Mouse (Mus musculus): ENCODE measurements at regions not wholly inside any gene's neighbourhood (a gene's known extent, or its start where the extent isn't known, plus 50 kb on each side); places are given as distances from the start of the nearest gene placed in this dataset.

- 85% methylated on average over 5 of the region's 5 CpGs for whole genome bisulfite sequencing
- Histone ChIP-seq H3K9ac (ENCODE audit: low read length) (no peak overlapping the region), H3K9me3 (ENCODE audit: control insufficient read depth, low read length) (no peaks in the 10 kb centered on the region), H3K36me3 (ENCODE audit: control insufficient read depth, insufficient read depth, low read length) (no peaks in the 10 kb centered on the region), H3K4me1 (ENCODE audit: control insufficient read depth in 2 of 2, insufficient read depth in 2 of 2, low read length in 2 of 2) (no peaks in the 10 kb centered on the region), H3K4me2 (ENCODE audit: low read length) (no peak overlapping the region), H3K4me3 (ENCODE audit: control insufficient read depth in 1 of 2, insufficient read depth in 1 of 2, low read depth in 1 of 2, low read length in 2 of 2) (no peak overlapping the region), H3K27me3 (ENCODE audit: control insufficient read depth, insufficient read depth, low read length) (no peaks in the 10 kb centered on the region), H3K27ac (replicated peaks in 1 of 2; ENCODE audit: control insufficient read depth in 1 of 2, insufficient read depth in 1 of 2, low read depth in 2 of 2, low read length in 2 of 2) (no peak overlapping the region)
- ATAC-seq (ENCODE audit: insufficient number of reproducible peaks, insufficient read depth, low FRiP score, low read depth) = no peak
Observed at GRCm38 (mm10) chr17:45291052-45291451, 142.5 kb downstream of the Cdc5l start.

GRCm38 (mm10) chr17:45285621-45286189 is 147.8 kb downstream of the Cdc5l start:
- no peaks in the 10 kb centered on the region for H3K4me1 ChIP-seq (ENCODE audit: control insufficient read depth in 2 of 2, insufficient read depth in 2 of 2, low read length in 2 of 2)
- no peak for ATAC-seq (ENCODE audit: insufficient number of reproducible peaks, insufficient read depth, low FRiP score, low read depth)
- H3K36me3 ChIP-seq (ENCODE audit: control insufficient read depth, insufficient read depth, low read length) = no peaks in the 10 kb centered on the region
- no peak overlapping the region for H3K27ac ChIP-seq (replicated peaks in 1 of 2; ENCODE audit: control insufficient read depth in 1 of 2, insufficient read depth in 1 of 2, low read depth in 2 of 2, low read length in 2 of 2)
- no peak overlapping the region for H3K4me3 ChIP-seq (ENCODE audit: control insufficient read depth in 1 of 2, insufficient read depth in 1 of 2, low read depth in 1 of 2, low read length in 2 of 2)
- no peaks in the 10 kb centered on the region for H3K9me3 ChIP-seq (ENCODE audit: control insufficient read depth, low read length)
- no peaks in the 10 kb centered on the region for H3K27me3 ChIP-seq (ENCODE audit: control insufficient read depth, insufficient read depth, low read length)
- no peak overlapping the region for H3K4me2 ChIP-seq (ENCODE audit: low read length)
- H3K9ac ChIP-seq (ENCODE audit: low read length) = no peak overlapping the region
- WGBS = 76% methylated on average over 3 of the region's 3 CpGs

GRCm38 (mm10) chr17:45281554-45281953 is 152.0 kb downstream of the Cdc5l start:
- ATAC-seq (ENCODE audit: insufficient number of reproducible peaks, insufficient read depth, low FRiP score, low read depth) = no peak
- Histone ChIP-seq H3K27me3 (ENCODE audit: control insufficient read depth, insufficient read depth, low read length) (no peaks in the 10 kb centered on the region), H3K4me2 (ENCODE audit: low read length) (no peak overlapping the region), H3K9me3 (ENCODE audit: control insufficient read depth, low read length) (no peaks in the 10 kb centered on the region), H3K36me3 (ENCODE audit: control insufficient read depth, insufficient read depth, low read length) (no peaks in the 10 kb centered on the region), H3K9ac (ENCODE audit: low read length) (no peak overlapping the region), H3K27ac (replicated peaks in 1 of 2; ENCODE audit: control insufficient read depth in 1 of 2, insufficient read depth in 1 of 2, low read depth in 2 of 2, low read length in 2 of 2) (no peak overlapping the region), H3K4me1 (ENCODE audit: control insufficient read depth in 2 of 2, insufficient read depth in 2 of 2, low read length in 2 of 2) (peaks cover 0 to 2% of the 10 kb centered on the region in 2 experiments; a peak in 1 of 4 replicates), H3K4me3 (ENCODE audit: control insufficient read depth in 1 of 2, insufficient read depth in 1 of 2, low read depth in 1 of 2, low read length in 2 of 2) (no peak overlapping the region)
- 84% methylated on average over 1 of the region's 1 CpGs for WGBS

GRCm38 (mm10) chr17:45279811-45280205 is 153.7 kb downstream of the Cdc5l start:
- Histone ChIP-seq H3K4me3 (ENCODE audit: control insufficient read depth in 1 of 2, insufficient read depth in 1 of 2, low read depth in 1 of 2, low read length in 2 of 2) (no peak overlapping the region), H3K4me1 (ENCODE audit: control insufficient read depth in 2 of 2, insufficient read depth in 2 of 2, low read length in 2 of 2) (peaks cover 0 to 2% of the 10 kb centered on the region in 2 experiments; a peak in 1 of 4 replicates), H3K9ac (ENCODE audit: low read length) (no peak overlapping the region), H3K4me2 (ENCODE audit: low read length) (no peak overlapping the region), H3K36me3 (ENCODE audit: control insufficient read depth, insufficient read depth, low read length) (no peaks in the 10 kb centered on the region), H3K9me3 (ENCODE audit: control insufficient read depth, low read length) (no peaks in the 10 kb centered on the region), H3K27me3 (ENCODE audit: control insufficient read depth, insufficient read depth, low read length) (no peaks in the 10 kb centered on the region), H3K27ac (replicated peaks in 1 of 2; ENCODE audit: control insufficient read depth in 1 of 2, insufficient read depth in 1 of 2, low read depth in 2 of 2, low read length in 2 of 2) (no peak overlapping the region)
- ATAC-seq (ENCODE audit: insufficient number of reproducible peaks, insufficient read depth, low FRiP score, low read depth) = no peak
- 23% methylated on average over 3 of the region's 3 CpGs for WGBS

GRCm38 (mm10) chr17:45279075-45279810 is 154.3 kb downstream of the Cdc5l start:
- Histone ChIP-seq H3K9ac (ENCODE audit: low read length) (no peak overlapping the region), H3K36me3 (ENCODE audit: control insufficient read depth, insufficient read depth, low read length) (no peaks in the 10 kb centered on the region), H3K9me3 (ENCODE audit: control insufficient read depth, low read length) (no peaks in the 10 kb centered on the region), H3K4me2 (ENCODE audit: low read length) (no peak overlapping the region), H3K4me3 (ENCODE audit: control insufficient read depth in 1 of 2, insufficient read depth in 1 of 2, low read depth in 1 of 2, low read length in 2 of 2) (no peak overlapping the region), H3K27me3 (ENCODE audit: control insufficient read depth, insufficient read depth, low read length) (no peaks in the 10 kb centered on the region), H3K4me1 (ENCODE audit: control insufficient read depth in 2 of 2, insufficient read depth in 2 of 2, low read length in 2 of 2) (peaks cover 0 to 2% of the 10 kb centered on the region in 2 experiments; a peak in 1 of 4 replicates), H3K27ac (replicated peaks in 1 of 2; ENCODE audit: control insufficient read depth in 1 of 2, insufficient read depth in 1 of 2, low read depth in 2 of 2, low read length in 2 of 2) (no peak overlapping the region)
- 49% methylated on average over 13 of the region's 13 CpGs for WGBS
- no peak for ATAC-seq (ENCODE audit: insufficient number of reproducible peaks, insufficient read depth, low FRiP score, low read depth)

GRCm38 (mm10) chr17:45277516-45277915 is 156.0 kb downstream of the Cdc5l start:
- Histone ChIP-seq H3K9ac (ENCODE audit: low read length) (no peak overlapping the region), H3K27me3 (ENCODE audit: control insufficient read depth, insufficient read depth, low read length) (no peaks in the 10 kb centered on the region), H3K27ac (replicated peaks in 1 of 2; ENCODE audit: control insufficient read depth in 1 of 2, insufficient read depth in 1 of 2, low read depth in 2 of 2, low read length in 2 of 2) (no peak overlapping the region), H3K4me3 (ENCODE audit: control insufficient read depth in 1 of 2, insufficient read depth in 1 of 2, low read depth in 1 of 2, low read length in 2 of 2) (no peak overlapping the region), H3K4me2 (ENCODE audit: low read length) (no peak overlapping the region), H3K9me3 (ENCODE audit: control insufficient read depth, low read length) (no peaks in the 10 kb centered on the region), H3K4me1 (ENCODE audit: control insufficient read depth in 2 of 2, insufficient read depth in 2 of 2, low read length in 2 of 2) (peaks cover 0 to 2% of the 10 kb centered on the region in 2 experiments; a peak in 1 of 4 replicates), H3K36me3 (ENCODE audit: control insufficient read depth, insufficient read depth, low read length) (no peaks in the 10 kb centered on the region)
- no peak for ATAC-seq (ENCODE audit: insufficient number of reproducible peaks, insufficient read depth, low FRiP score, low read depth)
- WGBS = 76% methylated on average over 3 of the region's 3 CpGs

GRCm38 (mm10) chr17:45276686-45277405 is 156.7 kb downstream of the Cdc5l start:
- H3K36me3 ChIP-seq (ENCODE audit: control insufficient read depth, insufficient read depth, low read length) = no peaks in the 10 kb centered on the region
- peaks cover under 1% of the 10 kb centered on the region; the same call in 1 of the 2 replicates for H3K9me3 ChIP-seq (ENCODE audit: control insufficient read depth, low read length)
- no peak for ATAC-seq (ENCODE audit: insufficient number of reproducible peaks, insufficient read depth, low FRiP score, low read depth)
- H3K4me2 ChIP-seq (ENCODE audit: low read length) = no peak overlapping the region
- H3K27ac ChIP-seq (replicated peaks in 1 of 2; ENCODE audit: control insufficient read depth in 1 of 2, insufficient read depth in 1 of 2, low read depth in 2 of 2, low read length in 2 of 2) = no peak overlapping the region
- no peaks in the 10 kb centered on the region for H3K27me3 ChIP-seq (ENCODE audit: control insufficient read depth, insufficient read depth, low read length)
- H3K4me1 ChIP-seq (ENCODE audit: control insufficient read depth in 2 of 2, insufficient read depth in 2 of 2, low read length in 2 of 2) = peaks cover 0 to 2% of the 10 kb centered on the region in 2 experiments; a peak in 1 of 4 replicates
- WGBS = 62% methylated on average over 12 of the region's 12 CpGs
- no peak overlapping the region for H3K4me3 ChIP-seq (ENCODE audit: control insufficient read depth in 1 of 2, insufficient read depth in 1 of 2, low read depth in 1 of 2, low read length in 2 of 2)
- H3K9ac ChIP-seq (ENCODE audit: low read length) = no peak overlapping the region
